Mouse (Mus musculus): ENCODE measurements around the gene Sfmbt1.

Gene Sfmbt1

GRCm38 (mm10) chr14:30714799-30715617, at the start of gene Sfmbt1:
Gene Sfmbt1 (plus strand): TSS chr14:30714849.
- peak; percentile 74 for DNase-seq (ENCODE audit: low spot score)

GRCm38 (mm10) chr14:30666061-30666460, 48.6 kb upstream of the Sfmbt1 start:
- DNase-seq (ENCODE audit: low spot score), result no peak

GRCm38 (mm10) chr14:30666604-30667003, 48.0 kb upstream of the Sfmbt1 start:
- DNase-seq (ENCODE audit: low spot score), result no peak

GRCm38 (mm10) chr14:30670161-30670560, 44.5 kb upstream of the Sfmbt1 start:
- DNase-seq (ENCODE audit: low spot score), result no peak

- DNase-seq (ENCODE audit: low spot score), result no peak
These were observed 43.3 kb upstream of the Sfmbt1 start for GRCm38 (mm10) chr14:30671095-30671985.

GRCm38 (mm10) chr14:30671986-30672312, 42.7 kb upstream of the Sfmbt1 start:
- peak; percentile 77 for DNase-seq (ENCODE audit: low spot score)

- DNase-seq (ENCODE audit: low spot score), result no peak
These were observed 39.7 kb upstream of the Sfmbt1 start for GRCm38 (mm10) chr14:30674947-30675346.

- DNase-seq (ENCODE audit: low spot score), result no peak
These were observed 32.5 kb upstream of the Sfmbt1 start for GRCm38 (mm10) chr14:30682131-30682530.

- DNase-seq (ENCODE audit: low spot score), result peak; percentile 42
These were observed 24.0 kb upstream of the Sfmbt1 start for GRCm38 (mm10) chr14:30690685-30691084.

- DNase-seq (ENCODE audit: low spot score), result no peak
These were observed 22.2 kb upstream of the Sfmbt1 start for GRCm38 (mm10) chr14:30692439-30692838.

- DNase-seq (ENCODE audit: low spot score), result no peak
These were observed 19.9 kb upstream of the Sfmbt1 start for GRCm38 (mm10) chr14:30694786-30695185.

GRCm38 (mm10) chr14:30695609-30696008, 19.0 kb upstream of the Sfmbt1 start:
- no peak for DNase-seq (ENCODE audit: low spot score)

- no peak for DNase-seq (ENCODE audit: low spot score)
These were observed 17.1 kb upstream of the Sfmbt1 start for GRCm38 (mm10) chr14:30697407-30698052.

GRCm38 (mm10) chr14:30699656-30700055, 15.0 kb upstream of the Sfmbt1 start:
- peak; percentile 59 for DNase-seq (ENCODE audit: low spot score)

GRCm38 (mm10) chr14:30702512-30702911, 12.1 kb upstream of the Sfmbt1 start:
- DNase-seq (ENCODE audit: low spot score), result no peak

- DNase-seq (ENCODE audit: low spot score), result peak; percentile 75
These were observed 11.6 kb upstream of the Sfmbt1 start for GRCm38 (mm10) chr14:30703079-30703478.

GRCm38 (mm10) chr14:30704098-30704855, 10.4 kb upstream of the Sfmbt1 start:
- DNase-seq (ENCODE audit: low spot score), result peak; percentile 86

GRCm38 (mm10) chr14:30711892-30712291, 2.8 kb upstream of the Sfmbt1 start:
- DNase-seq (ENCODE audit: low spot score), result no peak

- no peak for DNase-seq (ENCODE audit: low spot score)
These were observed 880 bp upstream of the Sfmbt1 start for GRCm38 (mm10) chr14:30713769-30714168.

GRCm38 (mm10) chr14:30715618-30716050, 985 bp downstream of the Sfmbt1 start:
- DNase-seq (ENCODE audit: low spot score), result peak; percentile 87

GRCm38 (mm10) chr14:30716051-30716952, 1.7 kb downstream of the Sfmbt1 start:
- DNase-seq (ENCODE audit: low spot score), result peak; percentile 77
